Mouse (Mus musculus) lung, embryonic 15.5 days (tissue): ENCODE measurements around the gene Tns1. TPM values are rescaled to one million over a fixed set of nuclear protein-coding genes. Genes with fewer than 3 reads are reported as not detected.

Source experiments
- ATAC-seq: fragments of 200-750 bp; cut with Nextera tagmentation; 2 replicates; pipeline ENCODE4 v1.8.0; 2017; ENCODE audit warnings: moderate number of reproducible peaks, borderline replicate concordance; ENCODE audit not compliant: low FRiP score, low TSS enrichment; ENCODE audit errors: extremely low read depth
- H3K27ac ChIP-seq: fragments of 300-500 bp; sonication (generic); 2 replicates; pipeline ENCODE4 v1.5.1; 2015; ENCODE audit warnings: moderate library complexity, mild to moderate bottlenecking, inconsistent platforms
- H3K27me3 ChIP-seq: fragments of 300-500 bp; sonication (generic); 2 replicates; pipeline ENCODE4 v1.6.1; 2015; ENCODE audit warnings: inconsistent platforms
- H3K36me3 ChIP-seq: fragments of 300-500 bp; sonication (generic); 2 replicates; pipeline ENCODE4 v1.6.1; 2015; ENCODE audit warnings: inconsistent platforms
- H3K4me1 ChIP-seq: fragments of 300-500 bp; sonication (generic); 2 replicates; pipeline ENCODE4 v1.6.1; 2015; ENCODE audit warnings: inconsistent platforms
- H3K4me2 ChIP-seq: fragments of 300-500 bp; sonication (generic); 2 replicates; pipeline ENCODE4 v1.6.1; 2015; ENCODE audit warnings: inconsistent platforms, mild to moderate bottlenecking, moderate library complexity
- H3K4me3 ChIP-seq: fragments of 300-500 bp; sonication (generic); 2 replicates; pipeline ENCODE4 v1.5.1; 2015; ENCODE audit warnings: mild to moderate bottlenecking, inconsistent platforms
- H3K9ac ChIP-seq: fragments of 300-500 bp; sonication (generic); 2 replicates; pipeline ENCODE4 v1.6.1; 2015; ENCODE audit warnings: inconsistent platforms
- H3K9me3 ChIP-seq: fragments of 300-500 bp; sonication (generic); 2 replicates; pipeline ENCODE4 v1.6.1; 2016; ENCODE audit warnings: inconsistent platforms
- WGBS: fragments of 180-500 bp; shearing (Covaris S2); methylation state at CpG from one replicate; pipeline ENCODE4 v1.1.7; 2015; 5-methylcytosine and 5-hydroxymethylcytosine counted together
- polyA plus RNA-seq: library from polyadenylated mRNA; unstranded; fragments of >200 nt; fragmentation: Nextera tagmentation; extraction: Ambion mirVana; gene quantifications from 2 replicates; pipeline ENCODE4 v1.2.1, GENCODE M21; 2015

Gene Tns1
- polyA plus RNA-seq, 1 experiment from 2014 or later, result 130 TPM

DNA sequence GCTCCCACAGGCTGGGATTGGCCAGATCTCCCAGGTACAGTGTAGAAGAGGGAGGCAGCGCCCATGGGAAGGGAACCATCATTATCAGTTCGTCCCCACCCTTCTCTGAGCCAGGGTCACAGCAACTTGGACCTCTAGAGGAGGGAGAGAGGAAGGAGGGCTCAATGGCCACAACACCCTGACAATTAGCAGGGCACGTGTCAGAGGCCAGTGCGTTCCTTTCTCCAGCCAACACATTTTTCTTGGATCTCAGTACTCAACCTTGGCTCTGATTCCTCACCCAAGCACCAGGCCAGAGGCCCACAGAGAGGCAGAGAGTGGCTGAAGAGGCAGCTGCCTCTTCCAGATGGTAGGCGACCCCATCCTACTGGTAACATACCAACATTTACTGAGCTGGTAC, 107.6 kb downstream of the Tns1 start:
- Histone ChIP-seq H3K27ac (peak overlapping the region; percentile 89), H3K27me3 (no peaks in the 10 kb centered on the region), H3K9me3 (no peaks in the 10 kb centered on the region), H3K4me3 (no peak overlapping the region), H3K36me3 (0 out of 2 replicates have a peak, but pooled peaks cover 5% of the 10 kb centered on the region), H3K4me1 (peaks cover 76% of the 10 kb centered on the region), H3K4me2 (no peak overlapping the region), H3K9ac (no peak overlapping the region)
- 65% methylated on average over 5 of the region's 5 CpGs for WGBS
- no peak for ATAC-seq

GRCm38 (mm10) chr1:74015513-74016234, 108.6 kb downstream of the Tns1 start:
- Histone ChIP-seq H3K4me3 (no peak overlapping the region), H3K27me3 (no peaks in the 10 kb centered on the region), H3K36me3 (peaks cover 8% of the 10 kb centered on the region; the same call in 1 of the 2 replicates), H3K27ac (peak overlapping the region; percentile 89), H3K9me3 (peaks cover 3% of the 10 kb centered on the region; the same call in 1 of the 2 replicates), H3K9ac (no peak overlapping the region), H3K4me1 (peaks cover 71% of the 10 kb centered on the region), H3K4me2 (no peak overlapping the region)
- 36% methylated on average over 8 of the region's 8 CpGs for WGBS
- peak; percentile 83 for ATAC-seq

- peaks cover 8% of the 10 kb centered on the region; the same call in 1 of the 2 replicates for H3K36me3 ChIP-seq
- peaks cover 3% of the 10 kb centered on the region; the same call in 1 of the 2 replicates for H3K9me3 ChIP-seq
- 38% methylated on average over 10 of the region's 14 CpGs for WGBS
- H3K4me1 ChIP-seq, result peaks cover 75% of the 10 kb centered on the region
- no peak overlapping the region; the same call in 1 of the 2 replicates for H3K4me2 ChIP-seq
- no peak overlapping the region for H3K4me3 ChIP-seq
- peak overlapping the region; percentile 89 for H3K27ac ChIP-seq
- peak; percentile 6; the same call in 1 of the 2 replicates for ATAC-seq
- no peaks in the 10 kb centered on the region for H3K27me3 ChIP-seq
- no peak overlapping the region for H3K9ac ChIP-seq
Observed at GRCm38 (mm10) chr1:74014538-74015327, 109.5 kb downstream of the Tns1 start.

GRCm38 (mm10) chr1:74013296-74014031, 110.8 kb downstream of the Tns1 start:
- H3K27me3 ChIP-seq, result no peaks in the 10 kb centered on the region
- ATAC-seq, result no peak
- H3K4me1 ChIP-seq, result peaks cover 86% of the 10 kb centered on the region
- no peak overlapping the region; the same call in 1 of the 2 replicates for H3K4me2 ChIP-seq
- no peak overlapping the region for H3K9ac ChIP-seq
- WGBS, result 77% methylated on average over 14 of the region's 14 CpGs
- peaks cover 3% of the 10 kb centered on the region; the same call in 1 of the 2 replicates for H3K9me3 ChIP-seq
- peaks cover 8% of the 10 kb centered on the region; the same call in 1 of the 2 replicates for H3K36me3 ChIP-seq
- no peak overlapping the region for H3K4me3 ChIP-seq
- H3K27ac ChIP-seq, result peak overlapping the region; percentile 55

GRCm38 (mm10) chr1:74012706-74013105, 111.5 kb downstream of the Tns1 start:
- H3K4me1 ChIP-seq, result peaks cover 86% of the 10 kb centered on the region
- H3K36me3 ChIP-seq, result peaks cover 8% of the 10 kb centered on the region; the same call in 1 of the 2 replicates
- H3K9me3 ChIP-seq, result peaks cover 3% of the 10 kb centered on the region; the same call in 1 of the 2 replicates
- 66% methylated on average over 10 of the region's 10 CpGs for WGBS
- ATAC-seq, result no peak
- no peak overlapping the region for H3K4me3 ChIP-seq
- no peak overlapping the region for H3K9ac ChIP-seq
- no peaks in the 10 kb centered on the region for H3K27me3 ChIP-seq
- H3K4me2 ChIP-seq, result no peak overlapping the region
- peak overlapping the region; percentile 55; the same call in 1 of the 2 replicates for H3K27ac ChIP-seq

DNA sequence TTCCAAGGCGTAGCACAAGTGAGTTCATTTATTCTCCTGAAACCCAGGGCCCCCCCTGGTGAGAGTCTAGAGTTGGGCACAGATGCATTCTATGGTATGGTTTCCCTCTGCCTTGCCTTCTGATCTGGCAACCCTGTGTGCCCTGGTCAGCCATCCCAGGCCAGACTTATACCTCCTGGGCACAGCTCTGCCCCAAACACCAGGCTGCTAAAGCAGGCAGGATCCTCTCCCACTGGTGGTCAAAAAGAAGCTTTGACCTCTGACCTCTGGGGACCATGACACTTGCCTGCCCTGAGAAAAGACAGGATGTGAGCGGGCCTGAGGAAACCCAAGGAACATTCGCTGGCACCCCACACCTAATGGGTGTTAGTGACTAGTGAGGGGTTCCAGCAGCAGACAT, 114.8 kb downstream of the Tns1 start:
- Histone ChIP-seq H3K27me3 (no peaks in the 10 kb centered on the region), H3K4me3 (no peak overlapping the region), H3K9me3 (peaks cover 3% of the 10 kb centered on the region; the same call in 1 of the 2 replicates), H3K4me2 (no peak overlapping the region), H3K9ac (no peak overlapping the region), H3K27ac (peak overlapping the region; percentile 93), H3K4me1 (peaks cover 83% of the 10 kb centered on the region), H3K36me3 (peaks cover 8% of the 10 kb centered on the region; the same call in 1 of the 2 replicates)
- ATAC-seq, result no peak
- 87% methylated on average over 3 of the region's 3 CpGs for WGBS

DNA sequence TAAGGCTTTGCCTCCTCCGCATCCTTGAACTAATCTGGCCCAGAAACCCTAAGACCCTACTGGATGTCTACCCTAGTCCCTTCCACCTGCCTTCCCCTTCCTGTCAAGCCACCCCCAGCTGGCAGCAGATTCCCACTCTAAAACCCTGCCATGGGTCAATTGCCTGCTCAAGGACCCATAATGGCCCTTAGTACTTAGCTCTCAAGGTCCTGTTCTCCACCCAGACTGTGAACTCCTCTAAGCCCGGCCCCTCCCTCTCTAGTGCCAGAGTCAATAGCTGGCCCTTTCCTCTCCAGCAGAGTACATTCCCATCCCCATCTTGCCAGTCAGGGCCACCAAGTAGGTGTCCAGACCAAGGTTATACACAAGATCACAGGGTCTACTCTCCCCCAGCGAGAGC, 115.3 kb downstream of the Tns1 start:
- H3K9ac ChIP-seq, result no peak overlapping the region

GRCm38 (mm10) chr1:74008498-74008897, 115.8 kb downstream of the Tns1 start:
- Histone ChIP-seq H3K4me2 (peak overlapping the region; percentile 18), H3K9ac (no peak overlapping the region), H3K9me3 (peaks cover 3% of the 10 kb centered on the region; the same call in 1 of the 2 replicates), H3K36me3 (peaks cover 8% of the 10 kb centered on the region; the same call in 1 of the 2 replicates), H3K4me1 (peaks cover 83% of the 10 kb centered on the region), H3K4me3 (no peak overlapping the region), H3K27ac (peak overlapping the region; percentile 93), H3K27me3 (no peaks in the 10 kb centered on the region)
- WGBS, result 3% methylated on average over 5 of the region's 5 CpGs
- peak; percentile 80 for ATAC-seq

More for the DNA sequence above, 115.3 kb downstream of the Tns1 start:
- H3K4me2 ChIP-seq, result peak overlapping the region; percentile 18
- peaks cover 3% of the 10 kb centered on the region; the same call in 1 of the 2 replicates for H3K9me3 ChIP-seq
- H3K27ac ChIP-seq, result peak overlapping the region; percentile 93
- H3K4me1 ChIP-seq, result peaks cover 83% of the 10 kb centered on the region
- peaks cover 8% of the 10 kb centered on the region; the same call in 1 of the 2 replicates for H3K36me3 ChIP-seq
- H3K4me3 ChIP-seq, result no peak overlapping the region
- ATAC-seq, result peak; percentile 50
- no peaks in the 10 kb centered on the region for H3K27me3 ChIP-seq
- WGBS, result 68% methylated on average over 3 of the region's 3 CpGs

DNA sequence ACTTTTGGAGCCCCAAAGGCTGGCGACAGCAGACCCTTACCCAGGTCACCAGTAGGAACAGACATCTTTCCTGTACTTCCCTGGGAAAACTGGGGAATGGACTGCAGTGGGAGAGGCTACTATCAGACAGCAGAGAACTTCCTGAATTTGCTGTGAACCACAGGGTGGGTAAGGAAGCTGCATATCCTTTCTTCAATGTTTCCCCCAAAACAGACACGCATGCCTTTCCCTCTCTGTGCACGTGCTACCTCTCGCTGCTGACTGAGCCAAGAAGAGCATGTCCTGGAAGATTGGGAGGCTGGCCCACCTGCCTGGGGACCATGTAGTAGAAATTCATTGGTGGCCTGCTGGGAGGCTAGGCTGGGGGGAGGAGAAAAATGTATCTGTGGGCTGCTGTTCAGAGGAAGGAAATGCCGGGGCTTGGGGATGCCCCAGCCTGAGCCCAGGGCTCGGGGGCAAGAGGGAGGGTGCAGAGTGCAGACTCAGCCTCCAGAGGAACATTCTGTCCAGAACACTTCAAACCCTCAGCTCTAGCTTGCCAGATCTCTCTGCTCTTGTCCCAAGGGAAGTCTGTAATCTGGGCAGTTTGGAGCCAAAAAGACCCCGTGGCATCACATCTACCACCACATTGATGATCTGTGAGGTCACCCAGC, 116.7 kb downstream of the Tns1 start:
- Histone ChIP-seq H3K4me1 (peaks cover 83% of the 10 kb centered on the region), H3K4me2 (no peak overlapping the region), H3K9me3 (peaks cover 3% of the 10 kb centered on the region; the same call in 1 of the 2 replicates), H3K27ac (peak overlapping the region; percentile 93), H3K27me3 (no peaks in the 10 kb centered on the region), H3K4me3 (no peak overlapping the region), H3K36me3 (peaks cover 10% of the 10 kb centered on the region; the same call in 1 of the 2 replicates), H3K9ac (no peak overlapping the region)
- whole genome bisulfite sequencing, result 41% methylated on average over 7 of the region's 7 CpGs
- peak; percentile 32; the same call in 1 of the 2 replicates for ATAC-seq

DNA sequence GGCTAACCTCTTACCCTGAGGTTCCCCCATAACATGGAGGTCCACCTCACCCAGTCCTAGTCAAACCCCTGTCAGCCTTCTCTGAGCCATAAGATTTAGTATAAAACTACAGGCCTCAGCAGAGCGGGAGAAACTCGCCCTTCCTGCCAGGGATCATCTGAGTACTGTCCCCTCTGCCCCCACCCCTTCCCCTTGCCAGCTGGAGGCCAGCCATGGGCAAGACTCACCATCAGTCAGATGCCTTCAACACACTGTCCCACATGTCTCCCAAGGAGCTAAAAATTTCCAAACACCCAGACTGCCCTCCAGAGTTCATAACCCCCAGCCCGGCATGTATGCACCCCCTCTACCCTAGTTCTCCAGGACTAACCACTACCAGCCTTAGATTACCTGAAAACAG, 119.2 kb downstream of the Tns1 start:
- Histone ChIP-seq H3K9ac (no peak overlapping the region), H3K4me2 (no peak overlapping the region), H3K27me3 (no peaks in the 10 kb centered on the region), H3K27ac (0 out of 2 replicates have a peak overlapping the region, but pooled peaks have one; percentile 42), H3K4me1 (peaks cover 95% of the 10 kb centered on the region), H3K4me3 (no peak overlapping the region), H3K9me3 (no peaks in the 10 kb centered on the region), H3K36me3 (peaks cover 4% of the 10 kb centered on the region; the same call in 1 of the 2 replicates)
- no peak for ATAC-seq
- whole genome bisulfite sequencing, result 54% methylated on average over 3 of the region's 3 CpGs
